Mouse (Mus musculus) c-Kit-positive CD71-positive TER-119-positive erythroid progenitor cells, embryonic 14.5 days (primary cell): ENCODE data around the gene Oxgr1.

Source experiments
- DNase-seq: peaks from one replicate; pipeline ENCODE4 v3.0.0-alpha.2; 2013; ENCODE audit warnings: low spot score

Oxgr1 gene

DNA sequence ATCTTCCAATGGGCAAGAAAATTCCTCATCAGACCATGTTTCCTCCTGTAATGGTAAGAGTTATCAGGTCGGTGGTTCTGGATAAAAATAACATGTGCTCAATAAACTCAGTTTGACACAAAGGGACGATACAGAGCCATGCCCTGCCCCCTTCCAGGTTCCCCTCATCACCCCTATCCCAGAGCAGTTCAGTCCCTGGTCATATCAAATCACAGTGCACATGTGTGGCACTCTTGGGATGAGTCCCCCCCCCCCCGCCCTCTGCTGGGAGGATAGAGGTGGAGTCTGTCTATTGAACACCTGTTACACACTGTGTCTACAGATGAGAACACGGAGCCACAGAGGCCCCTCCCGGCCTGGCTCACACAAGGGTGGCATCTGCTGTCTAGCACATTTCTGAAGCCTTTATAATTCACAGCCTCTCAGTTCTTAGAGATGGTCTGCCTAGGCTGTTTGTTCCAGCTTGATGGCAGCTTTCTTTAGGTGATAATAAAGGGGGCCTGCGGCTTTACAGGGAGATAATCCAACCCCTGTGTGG is 61.5 kb downstream of the Oxgr1 start:
- no peak for DNase-seq
